Mouse (Mus musculus): ENCODE results near the gene Trafd1. TPM values are rescaled to one million over a fixed set of nuclear protein-coding genes. Genes with fewer than 3 reads are reported as not detected.

Trafd1 gene
- 15.9 TPM for polyA plus RNA-seq (2014; fragmentation: Illumina TruSeq; extraction: RNeasy Lipid Tissue Mini Kit (QIAGEN cat#74804); ENCODE audit: low read depth, low replicate concordance)

DNA sequence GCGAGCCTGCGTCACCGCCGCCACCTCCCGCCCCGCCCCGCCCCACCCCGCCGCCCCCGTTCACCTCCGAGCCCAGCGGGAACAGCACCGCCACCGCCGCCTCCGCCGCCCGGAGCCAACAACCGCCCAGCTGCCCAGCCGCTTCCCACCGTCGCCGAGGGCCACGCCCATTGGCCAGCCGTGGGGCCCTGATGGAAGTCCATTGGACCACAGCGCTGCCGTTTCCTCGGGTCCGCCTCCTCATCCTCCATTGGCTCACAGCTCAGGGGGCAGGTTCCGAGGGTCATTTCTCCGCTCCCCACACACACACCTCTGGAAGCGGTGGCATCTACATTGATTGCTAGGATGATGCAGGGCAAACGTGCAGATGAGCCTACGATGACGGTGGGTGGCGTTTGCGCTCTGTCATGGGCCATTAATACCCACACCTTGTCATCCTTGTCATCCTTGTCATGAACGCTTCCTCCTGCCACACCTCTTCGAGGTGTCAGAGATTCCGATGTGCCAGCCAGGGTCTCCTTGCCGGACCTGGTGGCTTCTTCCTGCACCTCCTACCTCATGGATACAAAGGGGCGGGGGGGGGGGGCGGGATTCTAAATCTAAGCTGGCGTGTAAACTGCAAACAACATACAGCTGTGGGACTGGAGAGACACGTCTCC is at the start of gene Trafd1:
TSS of gene Trafd1 (minus strand) at position 172 of the 659 bp plus-strand sequence.

DNA sequence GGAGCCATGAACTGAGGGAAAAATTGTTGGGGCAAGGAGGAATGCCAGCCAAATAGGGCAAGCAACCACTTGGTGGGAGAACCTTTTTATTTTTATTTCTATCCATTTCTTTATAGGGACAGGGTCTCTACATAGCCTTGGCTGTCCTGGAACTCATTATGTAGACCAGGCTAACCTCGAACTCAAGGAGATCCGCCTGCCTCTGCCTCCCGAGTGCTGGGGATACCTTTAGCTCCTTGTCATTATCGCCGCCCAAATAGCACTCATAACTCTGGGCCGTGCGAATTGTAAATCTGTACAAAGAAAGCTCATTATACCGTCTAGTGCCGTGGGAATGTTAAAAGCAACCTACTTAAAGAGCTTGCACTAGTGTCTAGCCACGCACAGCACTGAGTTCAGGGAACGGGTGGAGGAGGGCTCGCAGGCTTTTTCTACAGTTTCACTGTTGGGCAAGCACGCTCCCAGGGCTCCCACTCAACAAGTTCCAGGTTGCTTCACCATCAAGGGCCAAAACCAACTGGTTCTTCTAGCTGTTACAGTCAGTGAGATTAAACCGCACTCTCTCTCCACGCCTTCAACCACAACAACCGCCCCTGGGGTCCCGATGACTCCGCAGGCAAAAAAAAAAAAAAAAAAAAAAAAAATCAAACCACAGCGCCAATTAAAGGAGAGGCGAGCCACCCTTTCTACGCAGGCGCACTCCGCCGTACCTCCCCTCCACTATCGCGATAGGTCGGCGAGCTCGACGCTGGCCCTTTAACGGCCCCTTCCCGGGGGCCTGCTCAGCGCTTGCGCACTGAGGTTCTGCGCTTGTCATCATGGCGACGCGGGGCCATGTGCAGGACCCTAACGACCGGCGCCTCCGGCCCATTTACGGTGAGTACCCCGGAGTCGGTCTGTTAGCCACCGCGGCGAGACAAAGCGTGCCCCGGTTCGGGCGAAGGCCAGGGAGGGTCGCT is 12.0 kb upstream of the Trafd1 start, which contains the start of gene Naa25:
TSS of gene Naa25 (plus strand) at position 750 of the 959 bp plus-strand sequence.

Other genes with a start within 250 kb of the Trafd1 start
- 57.9 TPM for gene Ptpn11, start 194.2 kb downstream of the Trafd1 start, polyA plus RNA-seq (2014; fragmentation: Illumina TruSeq; extraction: RNeasy Lipid Tissue Mini Kit (QIAGEN cat#74804); ENCODE audit: low read depth, low replicate concordance)
- gene Rpl6, start 181.2 kb downstream of the Trafd1 start, polyA plus RNA-seq (2014; fragmentation: Illumina TruSeq; extraction: RNeasy Lipid Tissue Mini Kit (QIAGEN cat#74804); ENCODE audit: low read depth, low replicate concordance) = 302 TPM
- 4.0 TPM for gene Hectd4, start 165.4 kb downstream of the Trafd1 start, polyA plus RNA-seq (2014; fragmentation: Illumina TruSeq; extraction: RNeasy Lipid Tissue Mini Kit (QIAGEN cat#74804); ENCODE audit: low read depth, low replicate concordance)
- gene Naa25, start 12.3 kb upstream of the Trafd1 start, polyA plus RNA-seq (2014; fragmentation: Illumina TruSeq; extraction: RNeasy Lipid Tissue Mini Kit (QIAGEN cat#74804); ENCODE audit: low read depth, low replicate concordance) = 76.0 TPM
- not detected for gene Tmem116, start 66.3 kb upstream of the Trafd1 start, polyA plus RNA-seq (2014; fragmentation: Illumina TruSeq; extraction: RNeasy Lipid Tissue Mini Kit (QIAGEN cat#74804); ENCODE audit: low read depth, low replicate concordance)
- 9.3 TPM for gene Erp29, start 66.9 kb upstream of the Trafd1 start, polyA plus RNA-seq (2014; fragmentation: Illumina TruSeq; extraction: RNeasy Lipid Tissue Mini Kit (QIAGEN cat#74804); ENCODE audit: low read depth, low replicate concordance)
- not detected for gene Adam1b, start 117.8 kb upstream of the Trafd1 start, polyA plus RNA-seq (2014; fragmentation: Illumina TruSeq; extraction: RNeasy Lipid Tissue Mini Kit (QIAGEN cat#74804); ENCODE audit: low read depth, low replicate concordance)
- gene Adam1a, start 159.8 kb upstream of the Trafd1 start, polyA plus RNA-seq (2014; fragmentation: Illumina TruSeq; extraction: RNeasy Lipid Tissue Mini Kit (QIAGEN cat#74804); ENCODE audit: low read depth, low replicate concordance) = 3.0 TPM
- gene Gm42878, start 159.8 kb upstream of the Trafd1 start, polyA plus RNA-seq (2014; fragmentation: Illumina TruSeq; extraction: RNeasy Lipid Tissue Mini Kit (QIAGEN cat#74804); ENCODE audit: low read depth, low replicate concordance) = not detected
- 61.0 TPM for gene Mapkapk5, start 160.3 kb upstream of the Trafd1 start, polyA plus RNA-seq (2014; fragmentation: Illumina TruSeq; extraction: RNeasy Lipid Tissue Mini Kit (QIAGEN cat#74804); ENCODE audit: low read depth, low replicate concordance)
- gene Aldh2, start 208.2 kb upstream of the Trafd1 start, polyA plus RNA-seq (2014; fragmentation: Illumina TruSeq; extraction: RNeasy Lipid Tissue Mini Kit (QIAGEN cat#74804); ENCODE audit: low read depth, low replicate concordance) = 53.5 TPM
- 11.8 TPM for gene Acad12, start 233.3 kb upstream of the Trafd1 start, polyA plus RNA-seq (2014; fragmentation: Illumina TruSeq; extraction: RNeasy Lipid Tissue Mini Kit (QIAGEN cat#74804); ENCODE audit: low read depth, low replicate concordance)